Mouse (Mus musculus) right cerebral cortex, postnatal 25 days (tissue): ENCODE measurements at regions not wholly inside any gene's neighbourhood (a gene's known extent, or its start where the extent isn't known, plus 50 kb on each side); places are given as distances from the start of the nearest gene placed in this dataset.
A peak's percentile ranks its signal among the peaks of the same experiment; 100 is the strongest.

ENCODE experiments used
- DNase-seq: peaks from one replicate; pipeline ENCODE4 v3.0.0; 2022

- DNase-seq, result no peak
These were observed 301.0 kb upstream of the Ttc14 start for GRCm38 (mm10) chr3:33498645-33499044.

GRCm38 (mm10) chr3:33508277-33508676 lies 291.4 kb upstream of the Ttc14 start:
- DNase-seq, result no peak

- no peak for DNase-seq
These were observed 255.5 kb upstream of the Ttc14 start for GRCm38 (mm10) chr3:33544161-33544560.

- DNase-seq, result no peak
These were observed 236.8 kb upstream of the Ttc14 start for GRCm38 (mm10) chr3:33562670-33563360.

- DNase-seq, result no peak
These were observed 219.0 kb upstream of the Ttc14 start for GRCm38 (mm10) chr3:33580599-33580998.

GRCm38 (mm10) chr3:33614206-33614605 lies 185.4 kb upstream of the Ttc14 start:
- no peak for DNase-seq

GRCm38 (mm10) chr3:33616871-33617270 lies 182.8 kb upstream of the Ttc14 start:
- DNase-seq, result no peak

- no peak for DNase-seq
These were observed 166.6 kb upstream of the Ttc14 start for GRCm38 (mm10) chr3:33632928-33633514.

- DNase-seq, result peak; percentile 15
These were observed 141.0 kb upstream of the Ttc14 start for GRCm38 (mm10) chr3:33658597-33658996.
